Mouse (Mus musculus) intestine, embryonic 15.5 days (tissue): ENCODE data around the gene Prh1. TPM values are rescaled to one million over a fixed set of nuclear protein-coding genes. Genes with fewer than 3 reads are reported as not detected.
"Not testable (repeated sequence)": the region's sequence is repeated elsewhere in the genome, so short reads cannot be mapped to it uniquely, and the experiment has no call there.

ENCODE experiments used
- ATAC-seq: fragments of 200-750 bp; cut with Nextera tagmentation; 2 replicates; pipeline ENCODE4 v1.8.0; 2017; ENCODE audit warnings: moderate TSS enrichment, moderate library complexity
- H3K27ac ChIP-seq: fragments of 300-500 bp; sonication (generic); 2 replicates; pipeline ENCODE4 v1.5.1; 2015; ENCODE audit warnings: mild to moderate bottlenecking, inconsistent platforms
- H3K27me3 ChIP-seq: fragments of 300-500 bp; sonication (generic); replicated peaks from 2 replicates; pipeline ENCODE4 v1.6.1; 2015; ENCODE audit warnings: inconsistent platforms
- H3K36me3 ChIP-seq: fragments of 300-500 bp; sonication (generic); 2 replicates; pipeline ENCODE4 v1.6.1; 2015; ENCODE audit warnings: inconsistent platforms
- H3K4me1 ChIP-seq: fragments of 300-500 bp; sonication (generic); replicated peaks from 2 replicates; pipeline ENCODE4 v1.6.1; 2015; ENCODE audit warnings: inconsistent platforms
- H3K4me2 ChIP-seq: fragments of 300-500 bp; sonication (generic); replicated peaks from 2 replicates; pipeline ENCODE4 v1.6.1; 2015; ENCODE audit warnings: mild to moderate bottlenecking, inconsistent platforms
- H3K4me3 ChIP-seq: fragments of 300-500 bp; sonication (generic); replicated peaks from 2 replicates; pipeline ENCODE4 v1.5.1; 2015; ENCODE audit warnings: inconsistent platforms
- H3K9ac ChIP-seq: fragments of 300-500 bp; sonication (generic); 2 replicates; pipeline ENCODE4 v1.6.1; 2015; ENCODE audit warnings: inconsistent platforms
- H3K9me3 ChIP-seq: fragments of 300-500 bp; sonication (generic); 2 replicates; pipeline ENCODE4 v1.6.1; 2016; ENCODE audit warnings: inconsistent platforms
- WGBS: fragments of 180-500 bp; shearing (Covaris S2); methylation state at CpG from one replicate; pipeline ENCODE4 v1.1.7; 2015; 5-methylcytosine and 5-hydroxymethylcytosine counted together
- polyA plus RNA-seq: library from polyadenylated mRNA; unstranded; fragments of >200 nt; fragmentation: Nextera tagmentation; extraction: Ambion mirVana; gene quantifications from 2 replicates; pipeline ENCODE4 v1.2.1, GENCODE M21; 2015

The Prh1 gene
- polyA plus RNA-seq = not detected in 2 replicates

DNA sequence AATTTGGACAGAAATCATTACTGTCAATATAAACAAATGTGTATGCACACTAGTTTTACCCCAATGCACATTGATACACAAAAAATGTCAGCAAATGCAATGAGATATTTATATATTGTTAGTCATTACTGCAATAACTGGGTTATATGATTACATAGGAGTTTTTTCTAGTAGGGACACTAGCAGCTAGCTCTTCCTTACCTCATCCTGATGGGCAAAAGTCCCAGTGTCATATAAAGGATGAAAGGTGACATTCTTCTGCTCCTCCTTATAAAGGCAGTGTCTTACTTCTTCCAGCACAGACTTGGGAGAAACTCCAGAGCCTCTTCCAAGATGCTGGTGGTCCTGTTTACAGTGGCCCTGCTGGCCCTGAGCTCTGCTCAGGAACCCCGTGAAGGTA is at the start of gene Prh1:
TSS of gene Prh1 (plus strand) at position 301 of the 400 bp plus-strand sequence.
- not testable (repeated sequence) for ATAC-seq, H3K36me3 ChIP-seq, H3K4me2 ChIP-seq, H3K27me3 ChIP-seq, H3K9me3 ChIP-seq, H3K9ac ChIP-seq, H3K4me1 ChIP-seq, H3K27ac ChIP-seq, H3K4me3 ChIP-seq
- WGBS = 77% methylated on average over 1 of the region's 1 CpGs

DNA sequence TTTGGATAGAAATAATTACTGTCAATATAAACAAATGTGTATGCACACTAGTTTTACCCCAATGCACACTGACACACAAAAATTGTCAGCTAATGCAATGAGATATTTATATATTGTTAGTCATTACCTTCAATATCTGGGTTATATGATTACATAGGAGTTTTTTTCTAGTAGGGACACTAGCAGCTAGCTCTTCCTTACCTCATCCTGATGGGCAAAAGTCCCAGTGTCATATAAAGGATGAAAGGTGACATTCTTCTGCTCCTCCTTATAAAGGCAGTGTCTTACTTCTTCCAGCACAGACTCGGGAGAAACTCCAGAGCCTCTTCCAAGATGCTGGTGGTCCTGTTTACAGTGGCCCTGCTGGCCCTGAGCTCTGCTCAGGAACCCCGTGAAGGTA is 26.0 kb downstream of the Prh1 start, which contains the start of gene Prp2:
TSS of gene Prp2 (plus strand) at position 301 of the 400 bp plus-strand sequence.
- H3K27ac ChIP-seq, ATAC-seq, H3K27me3 ChIP-seq, H3K4me3 ChIP-seq, H3K4me1 ChIP-seq, H3K36me3 ChIP-seq, H3K9me3 ChIP-seq, H3K4me2 ChIP-seq, H3K9ac ChIP-seq: not testable (repeated sequence)
- 52% methylated on average over 2 of the region's 2 CpGs for WGBS

Other genes with a start within 250 kb of the Prh1 start
- not detected in 2 replicates for gene Gm8882, start 205.7 kb upstream of the Prh1 start, polyA plus RNA-seq
- gene Prp2, start 26.1 kb downstream of the Prh1 start, polyA plus RNA-seq = not detected in 2 replicates
- not detected in 2 replicates for gene A630073D07Rik, start 81.7 kb downstream of the Prh1 start, polyA plus RNA-seq
- gene Tas2r120, start 87.1 kb downstream of the Prh1 start, polyA plus RNA-seq = not detected in 2 replicates
- gene Tas2r121, start 131.2 kb downstream of the Prh1 start, polyA plus RNA-seq = not detected in 2 replicates
- not detected in 2 replicates for gene Tas2r122, start 142.1 kb downstream of the Prh1 start, polyA plus RNA-seq
- not detected in 2 replicates for gene Tas2r115, start 168.2 kb downstream of the Prh1 start, polyA plus RNA-seq
- gene Tas2r124, start 184.9 kb downstream of the Prh1 start, polyA plus RNA-seq = not detected in 2 replicates
- gene Tas2r102, start 192.3 kb downstream of the Prh1 start, polyA plus RNA-seq = not detected in 2 replicates
- gene Tas2r136, start 208.4 kb downstream of the Prh1 start, polyA plus RNA-seq = not detected in 2 replicates
- not detected in 2 replicates for gene Tas2r117, start 233.0 kb downstream of the Prh1 start, polyA plus RNA-seq